Mouse (Mus musculus) lung, postnatal 0 days (tissue): ENCODE results near the gene 2510009E07Rik. TPM values are rescaled to one million over a fixed set of nuclear protein-coding genes. Genes with fewer than 3 reads are reported as not detected.

Source experiments
- ATAC-seq: fragments of 200-750 bp; cut with Nextera tagmentation; 2 replicates; pipeline ENCODE4 v1.8.0; 2017; ENCODE audit warnings: moderate library complexity
- DNase-seq: peaks from one replicate; pipeline ENCODE4 v3.0.0-alpha.2; 2016; ENCODE audit warnings: low spot score
- H3K27ac ChIP-seq: fragments of 300-500 bp; sonication (generic); 2 replicates; pipeline ENCODE4 v1.5.1; 2014; ENCODE audit warnings: antibody characterized with exemption, mild to moderate bottlenecking, low read length, mixed read lengths
- H3K27me3 ChIP-seq: fragments of 300-500 bp; sonication (generic); replicated peaks from 2 replicates; pipeline ENCODE4 v1.6.1; 2014; ENCODE audit warnings: low read length, mixed read lengths; ENCODE audit not compliant: insufficient read depth
- H3K36me3 ChIP-seq: fragments of 300-500 bp; sonication (generic); 2 replicates; pipeline ENCODE4 v1.6.1; 2014; ENCODE audit warnings: low read length, mixed read lengths; ENCODE audit not compliant: insufficient read depth
- H3K4me1 ChIP-seq: fragments of 300-500 bp; sonication (generic); 2 replicates; pipeline ENCODE4 v1.6.1; 2014; ENCODE audit warnings: antibody characterized with exemption, low read depth, low read length, mixed read lengths; ENCODE audit not compliant: insufficient read depth
- H3K4me2 ChIP-seq: fragments of 300-500 bp; sonication (generic); replicated peaks from 2 replicates; pipeline ENCODE4 v1.6.1; 2014; ENCODE audit warnings: low read depth, mild to moderate bottlenecking, low read length, moderate library complexity, mixed read lengths
- H3K4me3 ChIP-seq: fragments of 300-500 bp; sonication (generic); 2 replicates; pipeline ENCODE4 v1.5.1; 2014; ENCODE audit warnings: low read depth, low read length
- H3K9ac ChIP-seq: fragments of 300-500 bp; sonication (generic); replicated peaks from 2 replicates; pipeline ENCODE4 v1.6.1; 2014; ENCODE audit warnings: low read depth, mild to moderate bottlenecking
- H3K9me3 ChIP-seq: fragments of 300-500 bp; sonication (generic); 2 replicates; pipeline ENCODE4 v1.6.1; 2016; ENCODE audit warnings: low read length, mixed read lengths
- CTCF ChIP-seq: IDR thresholded peaks from 2 replicates; pipeline ENCODE4 v1.5.1; 2016; ENCODE audit warnings: antibody characterized with exemption, mild to moderate bottlenecking
- EP300 ChIP-seq: IDR thresholded peaks from 2 replicates; pipeline ENCODE4 v1.6.1; 2016; ENCODE audit warnings: antibody characterized with exemption, mild to moderate bottlenecking, control low read depth
- WGBS: fragments of 180-500 bp; shearing (Covaris S2); extraction: QIAGEN DNeasy Blood & Tissue Kit; methylation state at CpG from one replicate; pipeline ENCODE4 v1.1.7; 2014; 5-methylcytosine and 5-hydroxymethylcytosine counted together
- polyA plus RNA-seq: library from polyadenylated mRNA; unstranded; fragments of >200 nt; fragmentation: Nextera tagmentation; extraction: Ambion mirVana; gene quantifications from 2 replicates; pipeline ENCODE4 v1.2.1, GENCODE M21; 2015

The 2510009E07Rik gene
- polyA plus RNA-seq, 1 experiment from 2014 or later: 17.0 TPM

DNA sequence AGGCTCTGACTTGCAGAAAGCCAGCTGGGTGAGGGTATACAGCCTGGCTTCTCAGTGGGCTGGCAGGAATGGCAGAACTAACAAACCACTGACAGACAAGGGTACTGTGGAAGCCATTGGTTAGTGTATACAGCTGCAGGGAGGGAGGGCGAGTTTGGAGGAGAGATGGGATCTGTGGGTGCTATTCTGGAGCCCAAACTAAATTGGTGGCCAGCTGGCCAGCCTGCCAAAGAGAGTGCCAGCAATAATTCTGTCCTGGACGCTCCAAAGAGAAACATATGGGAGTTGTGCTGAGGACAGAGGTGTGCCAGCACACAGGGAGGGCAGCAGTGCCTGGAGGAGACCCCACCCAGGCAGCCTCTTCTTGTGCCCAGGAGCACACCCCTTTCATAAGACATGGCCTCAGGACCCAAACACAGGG is 50.8 kb downstream of the 2510009E07Rik start:
- Histone ChIP-seq H3K27me3 (no peaks in the 10 kb centered on the region), H3K9me3 (no peaks in the 10 kb centered on the region), H3K4me3 (no peak overlapping the region), H3K4me2 (peak overlapping the region; percentile 17; the same call in 1 of the 2 replicates), H3K4me1 (peaks cover 16% of the 10 kb centered on the region; the same call in 1 of the 2 replicates), H3K9ac (no peak overlapping the region), H3K27ac (peak overlapping the region; percentile 57; the same call in 1 of the 2 replicates), H3K36me3 (no peaks in the 10 kb centered on the region)
- DNase-seq (no peak), ATAC-seq (no peak)
- TF ChIP-seq EP300 (no peak), CTCF (no peak)
- WGBS: 86% methylated on average over 2 of the region's 2 CpGs

DNA sequence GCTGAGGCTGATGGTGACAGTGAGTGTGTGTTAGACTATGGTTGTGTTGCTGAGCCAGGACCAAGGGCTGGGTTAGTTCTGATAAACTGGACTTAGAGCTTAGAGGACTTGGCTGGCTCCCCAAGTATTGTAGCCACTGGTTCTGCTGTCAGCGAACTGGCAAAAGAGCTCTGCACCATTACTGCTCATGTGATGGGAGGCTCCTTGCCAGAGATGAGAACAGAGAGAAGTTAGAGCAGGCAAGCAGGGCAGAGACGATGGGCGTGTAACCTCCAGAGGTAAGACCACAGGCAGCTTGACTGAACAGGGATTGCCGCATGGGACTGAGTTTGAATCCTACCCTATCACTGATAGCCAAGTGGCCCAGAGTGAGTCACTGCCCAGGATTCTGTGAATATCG is 51.6 kb downstream of the 2510009E07Rik start:
- Histone ChIP-seq H3K4me3 (no peak overlapping the region), H3K4me2 (no peak overlapping the region), H3K9me3 (no peaks in the 10 kb centered on the region), H3K36me3 (no peaks in the 10 kb centered on the region), H3K27me3 (no peaks in the 10 kb centered on the region), H3K4me1 (peaks cover 16% of the 10 kb centered on the region; the same call in 1 of the 2 replicates), H3K9ac (no peak overlapping the region), H3K27ac (no peak overlapping the region)
- no peak for DNase-seq
- WGBS: 83% methylated on average over 5 of the region's 5 CpGs
- TF ChIP-seq EP300 (no peak), CTCF (no peak)
- no peak for ATAC-seq

DNA sequence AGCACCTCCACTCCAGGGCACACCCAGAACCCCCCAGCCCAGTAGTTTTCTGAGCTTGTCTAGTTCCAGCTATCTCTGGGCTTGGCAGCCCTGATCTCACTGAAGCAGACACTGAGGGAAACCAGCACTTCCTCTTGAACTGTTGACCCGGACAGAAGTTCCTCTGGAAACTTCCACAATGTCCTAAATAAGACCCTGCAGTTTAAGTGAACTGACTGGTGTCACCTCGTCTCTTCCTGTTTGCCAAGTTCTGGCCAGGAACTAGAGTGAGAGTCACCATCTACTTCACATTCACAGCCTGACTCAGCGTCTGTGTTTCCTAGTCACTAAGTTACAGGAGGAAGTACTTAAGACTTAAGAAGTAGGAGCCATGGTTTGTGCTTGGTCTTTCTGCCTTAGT is 52.5 kb downstream of the 2510009E07Rik start:
- peak; percentile 73 for ATAC-seq
- H3K27ac ChIP-seq: peak overlapping the region; percentile 54; the same call in 1 of the 2 replicates
- DNase-seq: peak; percentile 88
- H3K9ac ChIP-seq: no peak overlapping the region
- H3K9me3 ChIP-seq: no peaks in the 10 kb centered on the region
- TF ChIP-seq EP300 (peak; percentile 91), CTCF (no peak)
- peaks cover 16% of the 10 kb centered on the region; the same call in 1 of the 2 replicates for H3K4me1 ChIP-seq
- H3K4me3 ChIP-seq: no peak overlapping the region
- whole genome bisulfite sequencing: 23% methylated on average over 3 of the region's 3 CpGs
- no peaks in the 10 kb centered on the region for H3K27me3 ChIP-seq
- no peaks in the 10 kb centered on the region for H3K36me3 ChIP-seq
- H3K4me2 ChIP-seq: no peak overlapping the region

DNA sequence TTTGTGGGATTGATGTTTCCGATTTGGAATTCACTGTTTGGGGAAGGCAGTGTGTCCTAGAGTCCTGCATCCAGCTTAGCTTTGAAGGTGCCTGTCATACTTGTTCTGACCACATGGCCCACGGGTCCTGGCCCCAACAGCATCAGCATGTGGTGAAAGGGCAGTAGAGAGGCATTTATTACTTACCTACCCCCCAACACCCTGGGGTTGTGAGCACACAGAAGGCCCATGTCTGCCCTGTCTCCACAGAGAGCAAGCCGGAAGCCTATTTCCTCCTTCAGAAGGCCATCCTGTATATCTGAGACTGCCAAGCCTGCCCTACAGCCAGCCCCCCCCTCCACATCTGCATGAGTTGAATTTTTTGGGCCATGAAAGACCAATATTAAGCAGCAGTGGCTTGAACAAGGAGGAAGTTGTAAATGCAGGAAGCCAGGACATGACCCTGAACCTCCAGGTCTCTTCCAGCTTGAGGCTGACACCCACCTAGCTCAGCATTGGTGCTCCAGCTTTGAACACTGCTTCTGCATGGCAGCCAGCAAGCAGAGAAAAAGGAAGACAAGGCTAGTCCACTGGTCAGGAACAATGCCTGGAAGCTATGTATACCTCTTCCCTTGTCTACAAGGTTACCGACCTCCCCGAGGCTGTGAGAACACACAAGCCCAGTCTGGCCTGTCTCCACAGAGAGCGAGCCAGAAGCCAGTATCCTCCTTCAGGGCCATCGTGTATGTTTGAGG is 53.5 kb downstream of the 2510009E07Rik start:
- TF ChIP-seq CTCF (0 out of 2 replicates have a peak, but pooled peaks have one; percentile 18), EP300 (no peak)
- Histone ChIP-seq H3K27me3 (no peaks in the 10 kb centered on the region), H3K4me2 (no peak overlapping the region), H3K4me1 (peaks cover 16% of the 10 kb centered on the region; the same call in 1 of the 2 replicates), H3K9ac (no peak overlapping the region), H3K9me3 (no peaks in the 10 kb centered on the region), H3K27ac (peak overlapping the region; percentile 54), H3K36me3 (no peaks in the 10 kb centered on the region), H3K4me3 (no peak overlapping the region)
- 63% methylated on average over 7 of the region's 7 CpGs for WGBS
- DNase-seq (no peak), ATAC-seq (0 out of 2 replicates have a peak, but pooled peaks have one; percentile 6)

DNA sequence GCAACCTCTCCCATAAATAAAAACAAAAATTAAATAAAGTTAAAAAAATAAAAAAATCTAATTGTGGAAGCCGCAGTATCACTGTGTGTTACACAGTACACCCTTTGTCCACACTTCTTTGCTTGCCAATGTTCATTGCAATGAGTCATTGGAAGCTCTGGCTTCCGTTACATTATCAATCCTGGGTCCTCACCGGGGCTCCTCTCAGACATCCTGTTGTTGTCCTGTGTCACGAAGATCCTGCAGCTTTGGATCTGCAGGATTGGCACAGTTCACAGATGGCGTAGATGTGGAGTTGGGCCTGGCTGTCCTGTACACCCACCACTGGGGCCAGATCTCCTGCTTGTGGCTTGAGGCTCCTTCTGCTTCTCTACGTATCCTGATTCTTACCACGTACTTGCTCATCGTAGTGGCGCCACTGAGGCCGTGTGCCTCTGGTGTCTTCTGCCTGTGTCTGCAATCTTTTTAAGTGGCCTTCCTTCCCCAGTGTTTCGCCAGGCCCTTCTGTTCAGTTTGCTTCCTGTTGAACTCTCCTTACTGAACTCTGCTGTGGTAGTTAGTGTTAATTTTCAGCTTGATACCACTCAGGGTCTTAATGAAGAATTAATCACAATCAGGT is 57.2 kb downstream of the 2510009E07Rik start:
- H3K4me2 ChIP-seq: no peak overlapping the region
- no peak overlapping the region for H3K9ac ChIP-seq
- H3K27ac ChIP-seq: peak overlapping the region; percentile 54
- peak; percentile 68 for TF ChIP-seq EP300
- TF ChIP-seq CTCF: no peak
- H3K27me3 ChIP-seq: no peaks in the 10 kb centered on the region
- H3K4me1 ChIP-seq: peaks cover 9% of the 10 kb centered on the region; the same call in 1 of the 2 replicates
- no peaks in the 10 kb centered on the region for H3K9me3 ChIP-seq
- WGBS: 59% methylated on average over 11 of the region's 11 CpGs
- H3K4me3 ChIP-seq: no peak overlapping the region
- no peaks in the 10 kb centered on the region for H3K36me3 ChIP-seq
- ATAC-seq: peak; percentile 37
- peak; percentile 26 for DNase-seq

DNA sequence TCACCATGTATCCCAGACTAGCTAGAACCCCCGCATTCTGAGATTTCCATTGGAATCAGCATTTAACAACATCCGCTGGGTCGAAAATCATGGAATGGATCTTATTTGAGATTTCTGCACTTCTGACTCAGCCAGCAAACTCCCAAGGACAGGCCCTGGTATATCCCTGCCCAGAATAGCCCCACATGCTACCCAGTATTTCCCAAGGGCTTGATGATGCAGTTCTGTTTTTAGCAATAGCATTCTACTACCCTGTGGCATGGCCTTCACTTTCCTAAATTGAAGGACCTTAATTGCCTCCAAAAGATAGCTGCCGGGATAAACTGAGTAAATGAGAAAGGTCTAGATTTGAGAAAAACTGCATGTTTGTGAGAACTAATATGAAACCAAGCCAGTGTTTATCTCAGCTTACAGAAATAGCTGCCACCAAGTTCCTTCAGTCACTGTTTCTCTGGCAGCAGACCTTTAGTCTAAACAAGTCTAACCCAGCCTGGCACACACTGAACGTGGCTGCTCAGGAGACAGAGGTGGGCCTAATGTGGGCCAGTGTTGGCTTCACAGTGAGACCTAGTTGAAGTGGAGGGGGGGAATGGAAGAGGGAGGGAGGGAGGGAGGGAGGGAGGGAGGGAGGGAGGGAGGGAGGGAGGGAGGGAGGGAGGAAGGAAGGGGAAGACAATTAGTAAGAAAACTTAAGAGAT is 58.2 kb downstream of the 2510009E07Rik start:
- Histone ChIP-seq H3K9me3 (no peaks in the 10 kb centered on the region), H3K4me3 (no peak overlapping the region), H3K4me2 (no peak overlapping the region), H3K27me3 (no peaks in the 10 kb centered on the region), H3K27ac (no peak overlapping the region), H3K36me3 (no peaks in the 10 kb centered on the region), H3K9ac (no peak overlapping the region), H3K4me1 (peaks cover 2% of the 10 kb centered on the region; the same call in 1 of the 2 replicates)
- no peak for TF ChIP-seq CTCF
- TF ChIP-seq EP300: no peak
- WGBS: 67% methylated on average over 5 of the region's 5 CpGs
- ATAC-seq (peak; percentile 41; the same call in 1 of the 2 replicates), DNase-seq (no peak)
